Mouse (Mus musculus): Measurements from ENCODE around the gene Spi1.

Gene Spi1

GRCm38 (mm10) chr2:91164991-91165390 is 82.8 kb downstream of the Spi1 start:
- in situ Hi-C loops (cut with MboI, MseI): loop anchor here (10.0 kb wide), 2 partner anchors 440 to 460 kb away; no protein-coding TSS in a partner anchor
